29 mouse cellular contexts compared by ENCODE assay signal in genomic region chr8:83272464-83272863, GRCm38 (mm10). TPM values are rescaled to one million over a fixed set of nuclear protein-coding genes. Genes with fewer than 3 reads are reported as not detected.
DNase-seq lines count a peak whose midpoint lies in the region; ATAC-seq and TF ChIP-seq lines count a peak whose summit lies in the region.
"Had no signal": no experiment of that assay in that cellular context is flagged by ENCODE, and none has a peak within 500 bp of the region (broad histone marks: within the 10 kb centered on the region; RNA-seq: fewer than 3 reads in every experiment).

No protein-coding gene starts in this region.

- 55% methylated on average over 10 of the region's 10 CpGs for WGBS in kidney, adult 2 months
- 48% methylated on average over 10 of the region's 10 CpGs for WGBS in intestine, embryonic 15.5 days
- WGBS in forebrain, embryonic 16.5 days, result 85% methylated on average over 10 of the region's 10 CpGs

- H3K27me3 ChIP-seq in kidney, adult 2 months (replicated peaks; ENCODE audit: control insufficient read depth, insufficient read depth, low read length), result no peaks in the 10 kb centered on the region
- no peaks in the 10 kb centered on the region for H3K27me3 ChIP-seq in intestine, embryonic 15.5 days (replicated peaks)
- H3K27me3 ChIP-seq in forebrain, embryonic 16.5 days (replicated peaks; ENCODE audit: control insufficient read depth, insufficient read depth, low read length), result no peaks in the 10 kb centered on the region
- H3K27me3 ChIP-seq: hindbrain, embryonic 13.5 days; neural tube, embryonic 13.5 days; Patski had no signal

- no peak overlapping the region for H3K9ac ChIP-seq in intestine, embryonic 15.5 days
- H3K9ac ChIP-seq in forebrain, embryonic 16.5 days (replicated peaks; ENCODE audit: low read depth, low read length), result no peak overlapping the region
- H3K9ac ChIP-seq: forebrain, postnatal 0 days; hindbrain, embryonic 13.5 days; neural tube, embryonic 13.5 days had no signal

- no peak for TF ChIP-seq POLR2A in kidney, adult 2 months (IDR thresholded peaks at IDR 0.05; ENCODE audit: low read depth, low read length)

- peak; percentile 80 for ATAC-seq in intestine, embryonic 15.5 days
- no peak for ATAC-seq in forebrain, embryonic 16.5 days
- ATAC-seq: activated CD4-positive, CD25-positive, alpha-beta regulatory T cell, adult 4 months; forebrain, postnatal 0 days; midbrain, embryonic 16.5 days; Patski had no signal

- H3K4me2 ChIP-seq in intestine, embryonic 15.5 days (replicated peaks), result no peak overlapping the region
- H3K4me2 ChIP-seq in forebrain, embryonic 16.5 days (ENCODE audit: low read length), result no peak overlapping the region
- H3K4me2 ChIP-seq: hindbrain, embryonic 13.5 days; neural tube, embryonic 13.5 days had no signal

- no peaks in the 10 kb centered on the region for H3K36me3 ChIP-seq in kidney, adult 2 months (ENCODE audit: control insufficient read depth, insufficient read depth, low read length)
- no peaks in the 10 kb centered on the region for H3K36me3 ChIP-seq in intestine, embryonic 15.5 days
- H3K36me3 ChIP-seq in forebrain, embryonic 16.5 days (ENCODE audit: control insufficient read depth, insufficient read depth), result peaks cover 7% of the 10 kb centered on the region

- no peak overlapping the region for H3K4me3 ChIP-seq in kidney, adult 2 months (ENCODE audit: insufficient read depth, low read depth, low read length)
- H3K4me3 ChIP-seq in intestine, embryonic 15.5 days (replicated peaks), result no peak overlapping the region
- H3K4me3 ChIP-seq in forebrain, embryonic 16.5 days (replicated peaks; ENCODE audit: low read length), result no peak overlapping the region
- H3K4me3 ChIP-seq: forebrain, embryonic 10.5 days; hindbrain, embryonic 13.5 days; midbrain, embryonic 10.5 days; myocyte; neural tube, embryonic 13.5 days had no signal

- TF ChIP-seq CTCF in kidney, adult 2 months (conservative IDR thresholded peaks at IDR 0.05; ENCODE audit: insufficient read depth, insufficient read length, low read depth, low read length), result no peak

- H3K27ac ChIP-seq in kidney, adult 2 months (ENCODE audit: insufficient read depth, low read depth, low read length), result no peak overlapping the region
- no peak overlapping the region for H3K27ac ChIP-seq in intestine, embryonic 15.5 days
- no peak overlapping the region for H3K27ac ChIP-seq in forebrain, embryonic 16.5 days (ENCODE audit: low read length)
- H3K27ac ChIP-seq: forebrain, embryonic 10.5 days; hindbrain, embryonic 13.5 days; midbrain, embryonic 10.5 days; neural tube, embryonic 13.5 days had no signal

- H3K9me3 ChIP-seq in intestine, embryonic 15.5 days, result no peaks in the 10 kb centered on the region
- H3K9me3 ChIP-seq in forebrain, embryonic 16.5 days (ENCODE audit: control insufficient read depth, low read length), result no peaks in the 10 kb centered on the region
- H3K9me3 ChIP-seq: forebrain, embryonic 10.5 days; hindbrain, embryonic 13.5 days; midbrain, embryonic 10.5 days; neural tube, embryonic 13.5 days had no signal

- H3K4me1 ChIP-seq in kidney, adult 2 months (ENCODE audit: control insufficient read depth, insufficient read depth, low read length), result no peaks in the 10 kb centered on the region
- no peaks in the 10 kb centered on the region for H3K4me1 ChIP-seq in intestine, embryonic 15.5 days (replicated peaks)
- H3K4me1 ChIP-seq in forebrain, embryonic 16.5 days (replicated peaks; ENCODE audit: control insufficient read depth, insufficient read depth, low read length), result no peaks in the 10 kb centered on the region
- H3K4me1 ChIP-seq: hindbrain, embryonic 13.5 days; midbrain, embryonic 10.5 days; neural tube, embryonic 13.5 days had no signal

- DNase-seq in kidney, adult 2 months, result peak; percentile 17
- DNase-seq in kidney, adult 8-10 months, result no peak
- DNase-seq in R1 (ENCODE audit: low read depth, low spot score), result peak; percentile 41
- DNase-seq in lung, postnatal 25 days (ENCODE audit: low spot score), result peak; percentile 25
- DNase-seq in left cerebral cortex, adult 18-20 months (ENCODE audit: low spot score in 2 of 2), result no peak
- DNase-seq: cerebellum, adult 11 months; cerebellum, postnatal 10 days; forebrain, postnatal 0 days; heart, postnatal 36 days; thymus, adult 18-20 months; thymus, postnatal 4 days had no signal

RNA-seq across cellular contexts. Expression of gene Ucp1, which starts 17.7 kb away (rescaled TPM):
- 255 and 374 TPM in 2 replicates for polyA plus RNA-seq in kidney, adult 2 months (2012; rRNA removed)
- polyA plus RNA-seq in intestine, embryonic 15.5 days (2015; fragmentation: Nextera tagmentation; extraction: Ambion mirVana), result not detected in 2 replicates
- not detected in 2 replicates for polyA plus RNA-seq in forebrain, embryonic 16.5 days (2015; fragmentation: Nextera tagmentation; extraction: Ambion mirVana)
- under 1 TPM in 1 of 2 experiments, not detected in 1; 0.28 TPM for total RNA-seq in left cerebral cortex, adult 18-20 months (2021)
- total RNA-seq: forebrain, postnatal 0 days; layer of hippocampus, adult 18-20 months; left cerebral cortex, postnatal 10 days had no signal
- polyA plus RNA-seq: activated CD4-positive, CD25-positive, alpha-beta regulatory T cell, adult 4 months; embryonic facial prominence, embryonic 11.5 days; forebrain, embryonic 10.5 days; forebrain, postnatal 0 days; heart, embryonic 14.5 days; kidney, embryonic 16.5 days; limb, embryonic 11.5 days; liver, adult 2 months; liver, embryonic 16.5 days; midbrain, embryonic 10.5 days; myocyte; Patski had no signal

RNA-seq across cellular contexts. Expression of gene Elmod2, which starts 59.8 kb away (rescaled TPM):
- 3.6 and 4.1 TPM in 2 replicates for polyA plus RNA-seq in kidney, adult 2 months (2012; rRNA removed)
- 11.6 and 11.9 TPM in 2 replicates for polyA plus RNA-seq in intestine, embryonic 15.5 days (2015; fragmentation: Nextera tagmentation; extraction: Ambion mirVana)
- 31.0 and 33.1 TPM in 2 replicates for polyA plus RNA-seq in forebrain, embryonic 16.5 days (2015; fragmentation: Nextera tagmentation; extraction: Ambion mirVana)
- 10 to 100 TPM; 12.3 to 13.8 TPM for total RNA-seq in left cerebral cortex, adult 18-20 months (2021)

Comparison
In these comparisons a context has a peak if more than half of its experiments do, and no peak if none do; other contexts are left out.
1. DNase-seq: peak in kidney, adult 2 months (single experiment), R1 (single experiment) and lung, postnatal 25 days (single experiment); none in kidney, adult 8-10 months (0 of 2) and left cerebral cortex, adult 18-20 months (0 of 2).
2. RNA of gene Ucp1, which starts 17.7 kb away (polyA plus RNA-seq): 255 to 374 TPM in kidney, adult 2 months; not detected in forebrain, embryonic 16.5 days and not detected in intestine, embryonic 15.5 days; every median in the first group is over 100 times any median in the second.